Mouse (Mus musculus): ENCODE data around the gene Zfp61. TPM values are rescaled to one million over a fixed set of nuclear protein-coding genes. Genes with fewer than 3 reads are reported as not detected.

Gene Zfp61
- polyA plus RNA-seq, 1 experiment from 2014 or later: 29.9 TPM

DNA sequence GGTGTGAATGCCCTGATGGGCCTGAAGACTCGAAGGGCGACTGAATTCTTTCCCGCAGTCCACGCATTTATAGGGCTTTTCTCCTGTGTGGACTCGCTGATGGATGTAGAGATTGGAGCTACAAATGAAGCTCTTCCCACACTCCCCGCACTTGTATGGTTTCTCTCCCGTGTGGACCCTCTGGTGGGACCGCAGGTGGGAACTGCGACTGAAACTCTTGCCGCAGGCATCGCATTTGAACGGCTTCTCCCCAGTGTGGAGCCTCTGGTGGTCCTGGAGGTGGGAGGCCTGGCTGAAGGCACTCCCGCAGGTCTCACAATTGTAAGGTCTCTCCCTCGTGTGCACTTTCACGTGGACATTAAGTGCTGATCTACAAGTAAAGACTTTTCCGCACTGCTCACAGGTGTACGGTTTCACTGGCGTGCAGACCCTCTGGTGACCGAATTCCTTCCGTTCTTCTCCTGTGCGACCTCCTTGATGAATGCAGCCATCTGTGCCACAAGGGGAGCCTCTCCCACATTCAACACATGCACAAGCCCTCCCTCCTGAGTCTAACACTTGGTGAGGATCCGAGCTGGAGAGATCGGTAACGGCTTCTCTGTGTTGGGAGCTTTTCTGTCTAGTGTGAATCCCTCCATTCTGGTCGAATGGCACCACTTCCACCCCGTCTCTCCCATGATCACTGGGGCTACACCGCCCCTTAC, 9.5 kb downstream of the Zfp61 start:
- WGBS: 90% methylated on average over 27 of the region's 27 CpGs
- Histone ChIP-seq H3K36me3 (ENCODE audit: control insufficient read depth, insufficient read depth, low read length) (peaks cover 81% of the 10 kb centered on the region), H3K4me2 (ENCODE audit: low read depth, low read length) (no peak overlapping the region), H3K4me1 (ENCODE audit: control insufficient read depth, insufficient read depth, low read length) (no peaks in the 10 kb centered on the region), H3K9ac (ENCODE audit: low read depth, low read length) (no peak overlapping the region), H3K4me3 (ENCODE audit: low read depth, low read length) (no peak overlapping the region), H3K27ac (replicated peaks; ENCODE audit: low read depth, low read length) (no peak overlapping the region), H3K27me3 (replicated peaks; ENCODE audit: control insufficient read depth, insufficient read depth, low read length) (no peaks in the 10 kb centered on the region), H3K9me3 (ENCODE audit: control insufficient read depth, low read length) (peaks cover 6% of the 10 kb centered on the region; the same call in 1 of the 2 replicates)
- ATAC-seq (ENCODE audit: low read depth): no peak
- DNase-seq (ENCODE audit: low spot score): no peak

- H3K27ac ChIP-seq (replicated peaks; ENCODE audit: low read depth, low read length): no peak overlapping the region
- H3K4me2 ChIP-seq (ENCODE audit: low read depth, low read length): no peak overlapping the region
- DNase-seq (ENCODE audit: low spot score): no peak
- H3K4me1 ChIP-seq (ENCODE audit: control insufficient read depth, insufficient read depth, low read length): no peaks in the 10 kb centered on the region
- peaks cover 6% of the 10 kb centered on the region; the same call in 1 of the 2 replicates for H3K9me3 ChIP-seq (ENCODE audit: control insufficient read depth, low read length)
- H3K4me3 ChIP-seq (ENCODE audit: low read depth, low read length): no peak overlapping the region
- 99% methylated on average over 4 of the region's 4 CpGs for WGBS
- H3K27me3 ChIP-seq (replicated peaks; ENCODE audit: control insufficient read depth, insufficient read depth, low read length): no peaks in the 10 kb centered on the region
- no peak overlapping the region for H3K9ac ChIP-seq (ENCODE audit: low read depth, low read length)
- no peak for ATAC-seq (ENCODE audit: low read depth)
- H3K36me3 ChIP-seq (ENCODE audit: control insufficient read depth, insufficient read depth, low read length): peaks cover 67% of the 10 kb centered on the region
These were observed 10.8 kb downstream of the Zfp61 start for GRCm38 (mm10) chr7:24290106-24290693.

- H3K9me3 ChIP-seq (ENCODE audit: control insufficient read depth, low read length): peaks cover 6% of the 10 kb centered on the region; the same call in 1 of the 2 replicates
- no peak overlapping the region for H3K9ac ChIP-seq (ENCODE audit: low read depth, low read length)
- DNase-seq (ENCODE audit: low spot score): no peak
- H3K4me1 ChIP-seq (ENCODE audit: control insufficient read depth, insufficient read depth, low read length): no peaks in the 10 kb centered on the region
- no peak overlapping the region for H3K4me3 ChIP-seq (ENCODE audit: low read depth, low read length)
- no peak overlapping the region for H3K27ac ChIP-seq (replicated peaks; ENCODE audit: low read depth, low read length)
- H3K36me3 ChIP-seq (ENCODE audit: control insufficient read depth, insufficient read depth, low read length): peaks cover 50% of the 10 kb centered on the region
- no peak overlapping the region for H3K4me2 ChIP-seq (ENCODE audit: low read depth, low read length)
- no peaks in the 10 kb centered on the region for H3K27me3 ChIP-seq (replicated peaks; ENCODE audit: control insufficient read depth, insufficient read depth, low read length)
- ATAC-seq (ENCODE audit: low read depth): no peak
- WGBS: 89% methylated on average over 5 of the region's 6 CpGs
These were observed 12.5 kb downstream of the Zfp61 start for GRCm38 (mm10) chr7:24288512-24288911.

DNA sequence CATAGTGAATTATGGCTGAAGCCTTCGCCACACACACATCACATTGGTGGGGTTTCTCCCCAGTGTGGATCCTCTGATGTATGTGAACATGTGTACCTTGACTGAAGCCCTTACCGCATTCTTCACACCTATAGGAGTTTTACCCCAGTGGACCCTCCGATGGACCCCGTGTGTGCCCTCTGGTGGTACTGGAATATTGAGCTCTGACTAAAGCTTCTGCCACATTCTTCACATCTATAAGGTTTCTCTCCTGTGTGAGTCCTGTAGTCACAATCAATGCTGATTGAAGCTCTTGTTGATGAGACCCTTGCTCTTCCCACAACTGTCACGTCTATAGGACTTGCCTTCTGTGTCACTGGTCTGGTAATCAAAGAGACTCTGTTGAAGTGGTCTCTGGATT, 13.4 kb downstream of the Zfp61 start:
- no peaks in the 10 kb centered on the region for H3K27me3 ChIP-seq (replicated peaks; ENCODE audit: control insufficient read depth, insufficient read depth, low read length)
- DNase-seq (ENCODE audit: low spot score) (no peak), ATAC-seq (ENCODE audit: low read depth) (no peak)
- H3K9me3 ChIP-seq (ENCODE audit: control insufficient read depth, low read length): peaks cover 6% of the 10 kb centered on the region; the same call in 1 of the 2 replicates
- H3K9ac ChIP-seq (ENCODE audit: low read depth, low read length): no peak overlapping the region
- H3K4me1 ChIP-seq (ENCODE audit: control insufficient read depth, insufficient read depth, low read length): no peaks in the 10 kb centered on the region
- no peak overlapping the region for H3K4me3 ChIP-seq (ENCODE audit: low read depth, low read length)
- WGBS: 81% methylated on average over 5 of the region's 5 CpGs
- H3K4me2 ChIP-seq (ENCODE audit: low read depth, low read length): no peak overlapping the region
- H3K27ac ChIP-seq (replicated peaks; ENCODE audit: low read depth, low read length): no peak overlapping the region
- H3K36me3 ChIP-seq (ENCODE audit: control insufficient read depth, insufficient read depth, low read length): peaks cover 42% of the 10 kb centered on the region

DNA sequence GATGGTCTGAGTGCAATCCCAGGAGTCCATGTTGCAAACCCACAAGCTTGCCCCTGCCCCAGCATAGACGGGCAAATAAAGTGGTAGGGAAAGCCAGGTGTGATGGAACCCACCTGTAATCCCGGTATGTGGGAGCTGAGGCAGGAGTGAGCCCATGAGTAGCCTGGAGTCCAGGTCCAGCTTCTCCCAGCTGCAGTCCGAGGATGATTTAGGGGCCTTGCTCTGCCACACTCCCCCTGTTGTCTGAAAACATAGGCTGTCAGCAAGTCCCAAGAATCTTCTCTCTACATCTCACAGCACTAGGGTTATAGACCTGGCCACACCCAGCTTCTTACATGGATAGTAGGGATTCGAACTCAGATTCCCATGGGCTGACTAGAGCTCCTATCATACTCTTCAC, 14.1 kb downstream of the Zfp61 start:
- no peaks in the 10 kb centered on the region for H3K4me1 ChIP-seq (ENCODE audit: control insufficient read depth, insufficient read depth, low read length)
- H3K36me3 ChIP-seq (ENCODE audit: control insufficient read depth, insufficient read depth, low read length): peaks cover 35% of the 10 kb centered on the region
- no peak overlapping the region for H3K4me3 ChIP-seq (ENCODE audit: low read depth, low read length)
- no peak for ATAC-seq (ENCODE audit: low read depth)
- 79% methylated on average over 4 of the region's 4 CpGs for WGBS
- DNase-seq (ENCODE audit: low spot score): no peak
- peaks cover 6% of the 10 kb centered on the region; the same call in 1 of the 2 replicates for H3K9me3 ChIP-seq (ENCODE audit: control insufficient read depth, low read length)
- no peak overlapping the region for H3K27ac ChIP-seq (replicated peaks; ENCODE audit: low read depth, low read length)
- H3K9ac ChIP-seq (ENCODE audit: low read depth, low read length): no peak overlapping the region
- no peak overlapping the region for H3K4me2 ChIP-seq (ENCODE audit: low read depth, low read length)
- H3K27me3 ChIP-seq (replicated peaks; ENCODE audit: control insufficient read depth, insufficient read depth, low read length): no peaks in the 10 kb centered on the region

- Histone ChIP-seq H3K4me1 (ENCODE audit: control insufficient read depth, insufficient read depth, low read length) (no peaks in the 10 kb centered on the region), H3K9ac (ENCODE audit: low read depth, low read length) (no peak overlapping the region), H3K9me3 (ENCODE audit: control insufficient read depth, low read length) (peaks cover 2% of the 10 kb centered on the region; the same call in 1 of the 2 replicates), H3K27me3 (replicated peaks; ENCODE audit: control insufficient read depth, insufficient read depth, low read length) (no peaks in the 10 kb centered on the region), H3K36me3 (ENCODE audit: control insufficient read depth, insufficient read depth, low read length) (peaks cover 26% of the 10 kb centered on the region), H3K4me3 (ENCODE audit: low read depth, low read length) (no peak overlapping the region), H3K27ac (replicated peaks; ENCODE audit: low read depth, low read length) (no peak overlapping the region), H3K4me2 (ENCODE audit: low read depth, low read length) (no peak overlapping the region)
- WGBS: 53% methylated on average over 4 of the region's 4 CpGs
- DNase-seq (ENCODE audit: low spot score) (no peak), ATAC-seq (ENCODE audit: low read depth) (no peak)
These were observed 14.9 kb downstream of the Zfp61 start for GRCm38 (mm10) chr7:24286090-24286489.

DNA sequence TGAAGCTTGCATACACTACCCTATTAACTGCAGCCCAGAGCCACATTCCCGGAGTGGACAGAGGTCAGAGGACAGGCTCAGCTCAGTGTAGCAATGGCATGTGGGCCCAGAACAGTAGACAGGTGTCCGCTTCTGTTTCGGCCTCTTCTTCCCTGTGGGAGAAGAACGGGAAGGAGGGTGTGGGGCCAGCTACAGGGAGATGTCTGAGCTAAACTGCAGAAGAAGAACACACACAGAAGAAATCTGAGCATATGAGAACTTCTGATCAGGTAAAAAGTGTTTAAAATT, 20.2 kb downstream of the Zfp61 start:
- H3K4me2 ChIP-seq (ENCODE audit: low read depth, low read length): no peak overlapping the region
- H3K4me3 ChIP-seq (ENCODE audit: low read depth, low read length): no peak overlapping the region
- H3K4me1 ChIP-seq (ENCODE audit: control insufficient read depth, insufficient read depth, low read length): no peaks in the 10 kb centered on the region
- DNase-seq (ENCODE audit: low spot score): no peak
- no peak overlapping the region for H3K9ac ChIP-seq (ENCODE audit: low read depth, low read length)
- no peaks in the 10 kb centered on the region for H3K27me3 ChIP-seq (replicated peaks; ENCODE audit: control insufficient read depth, insufficient read depth, low read length)
- ATAC-seq (ENCODE audit: low read depth): no peak
- H3K36me3 ChIP-seq (ENCODE audit: control insufficient read depth, insufficient read depth, low read length): peaks cover 8% of the 10 kb centered on the region; the same call in 1 of the 2 replicates
- WGBS: 29% methylated on average over 4 of the region's 4 CpGs
- no peak overlapping the region for H3K27ac ChIP-seq (replicated peaks; ENCODE audit: low read depth, low read length)
- no peaks in the 10 kb centered on the region for H3K9me3 ChIP-seq (ENCODE audit: control insufficient read depth, low read length)

DNA sequence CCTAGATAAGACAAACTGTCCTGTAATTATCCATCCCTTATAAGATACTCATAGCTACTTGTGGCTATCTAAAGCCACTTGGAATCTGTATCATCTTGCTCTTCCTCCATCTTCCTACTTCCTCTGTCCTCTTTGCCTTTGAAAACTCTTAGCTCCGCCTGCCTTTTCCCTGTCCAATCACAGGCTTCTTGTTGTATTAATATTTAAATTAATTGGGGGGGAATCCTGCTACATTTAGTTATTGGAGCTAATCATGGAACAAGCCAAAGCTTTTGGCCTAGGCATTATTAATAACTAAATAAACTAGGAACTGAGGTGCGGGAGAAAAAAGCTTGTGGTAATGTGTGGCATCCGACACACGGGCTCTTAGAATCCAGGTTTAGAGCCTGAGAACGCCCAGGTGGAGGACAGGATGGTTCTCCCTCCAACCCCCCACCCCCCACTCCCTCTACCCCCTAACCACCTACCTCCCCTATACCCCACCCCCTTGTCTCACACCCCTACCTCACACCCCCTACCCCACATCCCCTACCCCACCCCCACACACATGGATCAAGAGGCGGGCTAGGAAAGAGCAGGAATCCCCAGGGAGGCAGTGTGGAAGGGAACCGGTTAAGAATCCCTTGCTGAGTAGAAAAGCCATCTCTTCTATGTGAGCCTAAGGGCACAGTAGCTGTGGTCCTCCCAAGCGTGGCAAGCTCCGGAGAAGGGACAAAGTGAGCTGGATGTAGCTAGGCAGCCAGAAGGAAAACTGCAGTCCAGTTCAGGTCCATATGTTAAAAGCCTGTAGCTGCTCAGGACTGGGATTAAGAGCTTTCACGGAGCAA, 20.8 kb downstream of the Zfp61 start:
- ATAC-seq (ENCODE audit: low read depth) (no peak), DNase-seq (ENCODE audit: low spot score) (no peak)
- Histone ChIP-seq H3K36me3 (ENCODE audit: control insufficient read depth, insufficient read depth, low read length) (peaks cover 10% of the 10 kb centered on the region), H3K9ac (ENCODE audit: low read depth, low read length) (no peak overlapping the region), H3K4me2 (ENCODE audit: low read depth, low read length) (no peak overlapping the region), H3K9me3 (ENCODE audit: control insufficient read depth, low read length) (no peaks in the 10 kb centered on the region), H3K4me3 (ENCODE audit: low read depth, low read length) (no peak overlapping the region), H3K27ac (replicated peaks; ENCODE audit: low read depth, low read length) (no peak overlapping the region), H3K27me3 (replicated peaks; ENCODE audit: control insufficient read depth, insufficient read depth, low read length) (no peaks in the 10 kb centered on the region), H3K4me1 (ENCODE audit: control insufficient read depth, insufficient read depth, low read length) (no peaks in the 10 kb centered on the region)
- 47% methylated on average over 10 of the region's 10 CpGs for WGBS

Measured in embryonic facial prominence, embryonic 14.5 days (tissue).